Mouse (Mus musculus) adrenal gland, adult 8-10 months (tissue): ENCODE measurements around the gene Scly. TPM values are rescaled to one million over a fixed set of nuclear protein-coding genes. Genes with fewer than 3 reads are reported as not detected.

Source experiments
- DNase-seq: peaks from one replicate; pipeline ENCODE4 v3.0.0; 2022
- total RNA-seq, 4 experiments: library from RNA; stranded (reverse); gene quantifications; 2 replicates each; pipeline ENCODE4 v1.2.4; 2022

Gene Scly
- total RNA-seq, 4 experiments from 2014 or later = 31.4 to 42.7 (median 35.8) TPM

DNA sequence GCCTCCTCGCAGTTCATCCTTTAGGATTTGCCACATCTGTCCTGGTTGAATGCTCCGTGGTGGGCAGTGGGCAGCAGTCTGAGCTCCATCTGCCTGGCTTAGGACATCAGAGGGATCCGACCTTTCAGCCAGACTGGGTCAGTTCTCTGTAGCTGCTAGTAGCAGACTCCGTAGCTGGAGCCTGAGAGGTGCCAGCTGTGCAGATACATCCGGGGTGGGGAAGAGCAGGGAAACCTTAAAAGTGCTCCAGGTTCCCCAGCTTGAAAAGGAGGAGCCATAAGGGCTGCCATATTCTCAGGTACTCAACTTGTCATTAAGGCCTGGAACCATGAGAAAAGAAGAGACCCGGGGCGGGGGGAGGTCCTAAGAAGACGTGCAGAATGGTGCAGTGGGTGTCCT lies 67.7 kb downstream of the Scly start:
- no peak for DNase-seq

DNA sequence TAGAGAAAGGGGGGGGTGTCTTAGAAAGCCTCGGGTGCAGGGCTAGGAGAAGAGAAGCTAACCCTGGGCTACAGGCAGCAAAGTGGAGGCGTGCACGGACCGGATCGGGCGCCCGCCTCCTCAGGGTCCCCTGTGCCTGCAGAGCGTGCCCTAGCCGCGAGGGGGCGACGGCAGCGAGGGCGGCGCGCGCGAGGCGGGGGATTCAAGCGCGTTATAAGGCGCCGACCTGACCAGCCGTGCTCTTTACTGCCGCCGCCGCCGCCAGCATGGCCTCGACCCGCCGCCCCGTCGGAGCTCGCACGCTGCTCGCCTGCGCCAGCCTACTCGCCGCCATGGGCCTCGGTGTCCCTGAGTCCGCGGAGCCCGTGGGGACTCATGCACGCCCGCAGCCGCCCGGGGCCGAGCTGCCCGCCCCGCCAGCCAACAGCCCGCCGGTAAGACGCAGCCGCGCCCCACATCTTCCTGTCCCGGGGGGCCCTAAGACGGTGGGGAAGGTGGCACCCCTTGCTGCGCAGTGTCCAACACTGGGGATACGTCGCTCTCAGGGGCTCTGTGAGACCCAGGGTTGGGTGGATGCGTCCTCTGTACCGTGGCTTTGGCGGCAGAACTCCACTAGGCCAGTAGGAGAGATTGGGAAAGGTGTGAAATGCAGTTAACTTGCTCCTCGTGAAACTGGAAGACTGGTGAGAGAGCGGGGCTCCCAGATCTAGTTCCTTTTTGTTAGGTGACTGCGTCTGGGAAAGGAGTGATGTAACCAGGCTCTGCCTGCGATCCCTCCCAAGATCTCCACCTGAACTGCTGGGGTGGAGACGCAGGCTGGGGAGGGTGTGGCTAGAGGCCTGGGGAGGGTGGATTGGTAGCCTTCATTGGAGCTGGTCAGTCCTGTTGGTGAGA lies 68.3 kb downstream of the Scly start, which contains the start of gene Erfe:
Gene Erfe (plus strand): TSS at position 216 of the 894 bp plus-strand sequence.
- no peak for DNase-seq

DNA sequence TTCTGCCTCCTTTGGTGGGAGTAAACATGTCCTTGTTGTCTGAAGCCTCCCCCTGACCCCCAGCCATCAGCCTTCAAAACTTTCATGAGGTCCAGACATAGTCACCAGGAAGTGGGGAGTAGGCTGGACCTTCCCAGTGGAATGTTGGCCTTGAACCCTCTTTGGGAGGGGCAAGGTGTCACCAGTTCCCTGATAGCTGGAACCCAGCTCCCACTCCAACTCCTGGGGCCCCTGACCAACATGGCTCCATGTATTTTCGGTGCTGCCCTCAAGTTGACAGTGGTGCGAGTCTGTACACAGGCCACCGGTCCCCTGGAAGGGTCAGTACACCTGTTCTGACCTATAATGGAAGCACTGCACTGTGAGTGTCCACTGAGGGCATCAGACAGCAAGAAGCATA lies 69.2 kb downstream of the Scly start:
- DNase-seq = no peak

DNA sequence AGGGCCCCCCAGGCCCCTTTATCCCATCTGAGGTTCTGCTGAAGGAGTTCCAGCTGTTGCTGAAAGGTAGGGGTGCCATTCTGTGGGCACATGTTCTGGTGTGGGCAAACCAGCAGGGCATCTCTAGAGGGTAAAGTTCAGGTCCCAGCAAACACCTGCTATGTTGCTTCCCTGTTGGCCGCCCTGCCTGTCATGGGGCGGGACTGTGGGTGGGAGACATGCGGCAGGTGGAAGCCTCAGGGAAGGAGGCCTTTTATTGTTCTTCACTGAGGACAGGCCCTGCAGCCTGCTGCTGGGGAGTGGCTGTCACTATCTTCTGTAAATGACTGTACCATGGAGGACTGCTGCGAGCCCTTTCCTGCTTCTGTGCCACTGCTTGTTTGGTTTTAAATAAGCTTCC lies 71.3 kb downstream of the Scly start:
- DNase-seq = no peak

DNA sequence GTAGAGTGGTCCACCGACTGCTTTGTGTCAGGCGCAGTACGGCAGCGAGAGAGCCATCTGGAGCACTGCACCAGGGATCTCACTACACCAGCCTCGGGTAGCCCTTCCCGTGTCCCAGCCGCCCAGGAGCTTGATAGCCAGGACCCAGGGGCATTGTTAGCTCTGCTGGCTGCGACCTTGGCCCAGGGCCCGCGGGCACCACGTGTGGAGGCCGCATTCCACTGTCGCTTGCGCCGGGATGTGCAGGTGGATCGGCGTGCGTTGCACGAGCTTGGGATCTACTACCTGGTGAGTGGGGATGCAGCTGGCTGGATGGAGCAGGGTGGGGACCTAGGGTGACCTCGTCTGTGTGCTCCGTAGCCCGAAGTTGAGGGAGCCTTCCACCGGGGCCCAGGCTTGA lies 71.9 kb downstream of the Scly start:
- DNase-seq = no peak

Other genes with a start within 250 kb of the Scly start
- gene Rbm44, start 153.2 kb upstream of the Scly start, total RNA-seq = not detected
- gene Ramp1, start 118.5 kb upstream of the Scly start, total RNA-seq = 10 to 100 TPM in 2 of 4 experiments, 1 to 10 TPM in 2; 7.6 to 11.6 (median 10.0) TPM
- gene Ube2f, start 48.0 kb upstream of the Scly start, total RNA-seq = 10 to 100 TPM; 57.7 to 87.7 (median 71.3) TPM
- under 1 TPM in 3 of 4 experiments, not detected in 1; 0.09 to 0.25 (median 0.21) TPM for gene Espnl, start 23.7 kb downstream of the Scly start, total RNA-seq
- gene Klhl30, start 52.7 kb downstream of the Scly start, total RNA-seq = 1 to 10 TPM; 2.2 to 3.0 (median 2.5) TPM
- gene Erfe, start 68.1 kb downstream of the Scly start, total RNA-seq = 1 to 10 TPM; 1.7 to 8.3 (median 4.8) TPM
- gene Ilkap, start 100.5 kb downstream of the Scly start, total RNA-seq = 100 to 1,000 TPM in 3 of 4 experiments, 10 to 100 TPM in 1; 89.4 to 138 (median 108) TPM
- gene Hes6, start 115.7 kb downstream of the Scly start, total RNA-seq = 100 to 1,000 TPM; 178 to 376 (median 294) TPM
- gene Per2, start 161.0 kb downstream of the Scly start, total RNA-seq = 10 to 100 TPM; 42.5 to 75.0 (median 45.4) TPM
- gene Traf3ip1, start 196.3 kb downstream of the Scly start, total RNA-seq = 10 to 100 TPM; 11.4 to 15.7 (median 12.9) TPM
- 10 to 100 TPM; 22.5 to 25.4 (median 23.4) TPM for gene Asb1, start 242.2 kb downstream of the Scly start, total RNA-seq